Mouse (Mus musculus) midbrain, embryonic 13.5 days (tissue): ENCODE results near the gene CK137956. TPM values are rescaled to one million over a fixed set of nuclear protein-coding genes. Genes with fewer than 3 reads are reported as not detected.
A peak's percentile ranks its signal among the peaks of the same experiment; 100 is the strongest.

Experiments used
- ATAC-seq: fragments of 200-750 bp; cut with Nextera tagmentation; 2 replicates; pipeline ENCODE4 v1.8.0; 2017; ENCODE audit warnings: mild to moderate bottlenecking, moderate TSS enrichment, moderate library complexity
- H3K27ac ChIP-seq: fragments of 300-500 bp; sonication (generic); 2 replicates; pipeline ENCODE4 v1.5.1; 2015; ENCODE audit warnings: inconsistent platforms, mild to moderate bottlenecking, moderate library complexity
- H3K27me3 ChIP-seq: fragments of 300-500 bp; sonication (generic); 2 replicates; pipeline ENCODE4 v1.6.1; 2015; ENCODE audit warnings: mild to moderate bottlenecking, inconsistent platforms
- H3K36me3 ChIP-seq: fragments of 300-500 bp; sonication (generic); 2 replicates; pipeline ENCODE4 v1.6.1; 2015; ENCODE audit warnings: mild to moderate bottlenecking, inconsistent platforms
- H3K4me1 ChIP-seq: fragments of 300-500 bp; sonication (generic); replicated peaks from 2 replicates; pipeline ENCODE4 v1.6.1; 2015; ENCODE audit warnings: inconsistent platforms
- H3K4me2 ChIP-seq: fragments of 300-500 bp; sonication (generic); replicated peaks from 2 replicates; pipeline ENCODE4 v1.6.1; 2015; ENCODE audit warnings: moderate library complexity, mild to moderate bottlenecking, inconsistent platforms
- H3K4me3 ChIP-seq: fragments of 300-500 bp; sonication (generic); replicated peaks from 2 replicates; pipeline ENCODE4 v1.5.1; 2015; ENCODE audit warnings: mild to moderate bottlenecking, inconsistent platforms
- H3K9ac ChIP-seq: fragments of 300-500 bp; sonication (generic); replicated peaks from 2 replicates; pipeline ENCODE4 v1.6.1; 2015; ENCODE audit warnings: mild to moderate bottlenecking, inconsistent platforms
- H3K9me3 ChIP-seq: fragments of 300-500 bp; sonication (generic); 2 replicates; pipeline ENCODE4 v1.6.1; 2016; ENCODE audit warnings: mild to moderate bottlenecking, inconsistent platforms
- WGBS: fragments of 180-500 bp; shearing (Covaris S2); methylation state at CpG from one replicate; pipeline ENCODE4 v1.1.7; 2015; 5-methylcytosine and 5-hydroxymethylcytosine counted together
- polyA plus RNA-seq: library from polyadenylated mRNA; unstranded; fragments of >200 nt; fragmentation: Nextera tagmentation; extraction: Ambion mirVana; gene quantifications from 2 replicates; pipeline ENCODE4 v1.2.1, GENCODE M21; 2015

CK137956 gene
- polyA plus RNA-seq: 0.46 and 0.55 TPM in 2 replicates

- Histone ChIP-seq H3K9me3 (no peaks in the 10 kb centered on the region), H3K36me3 (no peaks in the 10 kb centered on the region), H3K4me1 (peaks cover 17% of the 10 kb centered on the region), H3K9ac (no peak within 1 kb of the TSS), H3K27me3 (peaks cover 32% of the 10 kb centered on the region), H3K4me3 (no peak within 1 kb of the TSS; the same call in 1 of the 2 replicates), H3K4me2 (peak within 1 kb of the TSS; percentile 42), H3K27ac (no peak within 1 kb of the TSS)
- ATAC-seq: peak; percentile 67
- 5% methylated on average over 39 of the region's 39 CpGs for WGBS
Measured at GRCm38 (mm10) chr4:127970901-127971868, at the start of gene CK137956. Gene CK137956 (minus strand): TSS chr4:127970951.

GRCm38 (mm10) chr4:128019465-128019864 is 48.7 kb upstream of the CK137956 start:
- no peak overlapping the region for H3K4me3 ChIP-seq
- H3K9me3 ChIP-seq: no peaks in the 10 kb centered on the region
- no peak for ATAC-seq
- 72% methylated on average over 2 of the region's 2 CpGs for WGBS
- H3K27me3 ChIP-seq: no peaks in the 10 kb centered on the region
- H3K4me1 ChIP-seq: peaks cover 29% of the 10 kb centered on the region
- no peak overlapping the region for H3K4me2 ChIP-seq
- H3K9ac ChIP-seq: no peak overlapping the region
- H3K36me3 ChIP-seq: no peaks in the 10 kb centered on the region
- no peak overlapping the region for H3K27ac ChIP-seq

GRCm38 (mm10) chr4:128004797-128005452 is 34.2 kb upstream of the CK137956 start:
- no peaks in the 10 kb centered on the region for H3K36me3 ChIP-seq
- no peak overlapping the region for H3K27ac ChIP-seq
- H3K4me2 ChIP-seq: no peak overlapping the region
- no peaks in the 10 kb centered on the region for H3K9me3 ChIP-seq
- H3K27me3 ChIP-seq: no peaks in the 10 kb centered on the region
- H3K4me1 ChIP-seq: peaks cover 9% of the 10 kb centered on the region
- no peak overlapping the region for H3K9ac ChIP-seq
- H3K4me3 ChIP-seq: no peak overlapping the region
- ATAC-seq: no peak
- 68% methylated on average over 3 of the region's 3 CpGs for WGBS

GRCm38 (mm10) chr4:128002638-128003101 is 31.9 kb upstream of the CK137956 start:
- Histone ChIP-seq H3K4me2 (no peak overlapping the region), H3K27ac (no peak overlapping the region), H3K4me1 (0 out of 2 replicates have a peak, but pooled peaks cover 3% of the 10 kb centered on the region), H3K9ac (no peak overlapping the region), H3K9me3 (no peaks in the 10 kb centered on the region), H3K27me3 (no peaks in the 10 kb centered on the region), H3K4me3 (no peak overlapping the region), H3K36me3 (no peaks in the 10 kb centered on the region)
- no peak for ATAC-seq
- 76% methylated on average over 4 of the region's 4 CpGs for WGBS

GRCm38 (mm10) chr4:127999281-127999680 is 28.5 kb upstream of the CK137956 start:
- WGBS: 87% methylated on average over 3 of the region's 3 CpGs
- Histone ChIP-seq H3K9ac (no peak overlapping the region), H3K27me3 (no peaks in the 10 kb centered on the region), H3K9me3 (no peaks in the 10 kb centered on the region), H3K4me3 (no peak overlapping the region), H3K4me2 (no peak overlapping the region), H3K4me1 (0 out of 2 replicates have a peak, but pooled peaks cover 3% of the 10 kb centered on the region), H3K36me3 (no peaks in the 10 kb centered on the region), H3K27ac (no peak overlapping the region)
- ATAC-seq: no peak

GRCm38 (mm10) chr4:127989347-127989995 is 18.7 kb upstream of the CK137956 start:
- Histone ChIP-seq H3K27ac (no peak overlapping the region), H3K9me3 (no peaks in the 10 kb centered on the region), H3K4me1 (peaks cover 53% of the 10 kb centered on the region), H3K27me3 (peaks cover 31% of the 10 kb centered on the region), H3K36me3 (no peaks in the 10 kb centered on the region), H3K9ac (peak overlapping the region; percentile 87), H3K4me2 (peak overlapping the region; percentile 69), H3K4me3 (peak overlapping the region; percentile 73)
- 7% methylated on average over 18 of the region's 18 CpGs for WGBS
- ATAC-seq: 0 out of 2 replicates have a peak, but pooled peaks have one; percentile 18

- Histone ChIP-seq H3K4me2 (peak overlapping the region; percentile 69), H3K4me1 (peaks cover 53% of the 10 kb centered on the region), H3K36me3 (no peaks in the 10 kb centered on the region), H3K27ac (peak overlapping the region; percentile 87), H3K4me3 (peak overlapping the region; percentile 73), H3K9me3 (no peaks in the 10 kb centered on the region), H3K27me3 (peaks cover 31% of the 10 kb centered on the region), H3K9ac (peak overlapping the region; percentile 87)
- 0% methylated on average over 39 of the region's 39 CpGs for whole genome bisulfite sequencing
- peak; percentile 3; the same call in 1 of the 2 replicates for ATAC-seq
Measured at GRCm38 (mm10) chr4:127988526-127989180, 17.9 kb upstream of the CK137956 start.

- peak within 1 kb of the TSS; percentile 73 for H3K4me3 ChIP-seq
Measured at GRCm38 (mm10) chr4:127987784-127988455, 17.2 kb upstream of the CK137956 start, which contains the start of gene Csmd2. Gene Csmd2 (plus strand): TSS chr4:127987857.

GRCm38 (mm10) chr4:127987270-127987669 is 16.5 kb upstream of the CK137956 start:
- Histone ChIP-seq H3K4me2 (peak overlapping the region; percentile 69), H3K27me3 (peaks cover 35% of the 10 kb centered on the region), H3K4me3 (peak overlapping the region; percentile 73), H3K9me3 (no peaks in the 10 kb centered on the region), H3K36me3 (no peaks in the 10 kb centered on the region), H3K27ac (peak overlapping the region; percentile 64), H3K9ac (peak overlapping the region; percentile 87), H3K4me1 (peaks cover 50% of the 10 kb centered on the region)
- 4% methylated on average over 10 of the region's 10 CpGs for WGBS
- peak; percentile 13; the same call in 1 of the 2 replicates for ATAC-seq

More at GRCm38 (mm10) chr4:127987784-127988455, 17.2 kb upstream of the CK137956 start, which contains the start of gene Csmd2:
- no peaks in the 10 kb centered on the region for H3K36me3 ChIP-seq
- peaks cover 52% of the 10 kb centered on the region for H3K4me1 ChIP-seq
- under 1% methylated on average over 60 of the region's 65 CpGs for WGBS
- ATAC-seq: peak; percentile 35
- peak within 1 kb of the TSS; percentile 87 for H3K9ac ChIP-seq
- peak within 1 kb of the TSS; percentile 69 for H3K4me2 ChIP-seq
- peaks cover 35% of the 10 kb centered on the region for H3K27me3 ChIP-seq
- peak within 1 kb of the TSS; percentile 87 for H3K27ac ChIP-seq
- no peaks in the 10 kb centered on the region for H3K9me3 ChIP-seq

GRCm38 (mm10) chr4:127986491-127987075 is 15.8 kb upstream of the CK137956 start:
- Histone ChIP-seq H3K27me3 (peaks cover 35% of the 10 kb centered on the region), H3K9ac (peak overlapping the region; percentile 87), H3K27ac (peak overlapping the region; percentile 64), H3K4me3 (peak overlapping the region; percentile 73), H3K4me1 (peaks cover 50% of the 10 kb centered on the region), H3K36me3 (no peaks in the 10 kb centered on the region), H3K4me2 (peak overlapping the region; percentile 69), H3K9me3 (no peaks in the 10 kb centered on the region)
- 1% methylated on average over 25 of the region's 25 CpGs for WGBS
- peak; percentile 43 for ATAC-seq
